Mouse (Mus musculus): Measurements from ENCODE around the gene Tmub2. TPM values are rescaled to one million over a fixed set of nuclear protein-coding genes. Genes with fewer than 3 reads are reported as not detected.

The Tmub2 gene
- total RNA-seq, 4 experiments from 2014 or later: 59.6 to 67.4 (median 63.3) TPM

- no peak for DNase-seq
These were observed 45.3 kb downstream of the Tmub2 start for GRCm38 (mm10) chr11:102330039-102330438.

GRCm38 (mm10) chr11:102331806-102332205 lies 47.1 kb downstream of the Tmub2 start:
- DNase-seq: no peak

DNA sequence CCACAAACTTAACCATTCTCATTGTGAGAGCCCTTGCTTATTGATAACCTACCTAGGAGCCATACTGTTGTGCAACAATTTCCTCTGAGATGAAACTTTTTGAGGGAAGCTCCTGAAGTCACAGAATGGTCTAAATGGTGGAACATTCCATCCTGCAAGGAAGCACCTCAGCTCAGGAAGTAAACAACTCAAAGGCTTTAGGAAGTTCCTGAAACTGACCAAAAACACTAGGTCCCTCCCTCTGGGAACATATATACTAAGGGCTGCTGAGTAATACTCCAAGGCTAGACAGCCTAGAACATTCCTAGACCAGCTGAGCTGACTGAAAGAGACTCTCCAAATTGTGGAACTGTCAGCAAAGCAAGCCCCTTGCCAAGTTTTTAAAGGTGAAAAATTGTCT lies 48.3 kb downstream of the Tmub2 start:
- no peak for DNase-seq

GRCm38 (mm10) chr11:102334010-102334409 lies 49.3 kb downstream of the Tmub2 start:
- DNase-seq: no peak

DNA sequence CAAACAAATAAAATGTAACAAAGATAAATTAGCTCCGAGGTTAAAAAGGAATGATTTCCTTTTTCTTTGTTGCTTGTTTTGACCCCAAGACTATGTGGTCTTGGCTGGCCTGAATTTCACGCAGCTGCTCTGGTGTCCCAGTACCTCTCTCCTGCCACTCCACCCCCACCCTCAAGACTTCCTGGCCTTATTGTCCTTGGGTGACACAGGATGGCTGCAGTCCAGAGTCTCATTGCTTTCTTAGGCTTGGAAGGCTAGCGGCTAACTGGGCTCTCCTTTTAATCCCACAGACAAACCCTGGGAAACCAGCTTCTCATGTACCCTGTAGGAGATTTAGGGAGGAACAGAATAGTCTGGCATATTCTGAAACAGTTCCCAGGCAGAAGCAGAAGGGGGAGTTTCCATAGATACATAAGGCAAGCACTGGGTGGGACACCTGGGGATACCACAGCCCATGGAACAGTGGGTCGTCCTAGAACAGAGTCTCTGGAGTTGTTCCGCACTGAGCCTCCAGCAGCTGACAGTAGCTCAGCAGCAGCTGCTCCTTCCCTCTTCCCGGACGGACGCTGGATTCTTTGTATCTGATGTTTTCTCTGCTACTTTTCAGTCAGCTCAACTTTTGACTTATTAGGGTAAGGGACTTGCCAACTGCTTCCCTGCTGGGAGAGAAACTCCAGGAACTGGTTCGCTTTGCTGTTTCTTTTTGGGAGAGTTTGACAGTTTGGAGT lies 50.4 kb downstream of the Tmub2 start:
- DNase-seq: no peak

- peak; percentile 41 for DNase-seq
These were observed 51.5 kb downstream of the Tmub2 start for GRCm38 (mm10) chr11:102336191-102336590.

DNA sequence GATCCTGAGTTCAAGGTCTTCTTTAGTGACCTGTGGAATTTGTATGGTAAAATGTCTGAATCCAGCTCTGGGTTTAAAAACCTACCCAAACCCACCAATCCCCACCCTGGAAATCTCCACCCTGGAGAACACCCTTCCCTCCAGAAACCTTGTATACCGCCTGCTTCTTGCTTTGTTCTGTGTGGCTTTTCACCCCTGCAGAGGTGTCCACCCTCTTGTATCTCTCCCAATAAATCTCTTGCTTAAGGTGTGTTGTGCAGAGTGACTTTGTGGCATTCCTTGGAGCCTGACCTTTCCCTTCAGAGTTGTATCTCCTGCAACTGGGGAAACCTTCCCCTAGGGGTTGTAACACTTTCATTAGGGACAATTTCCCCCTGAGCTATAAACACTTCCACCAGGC lies 53.2 kb downstream of the Tmub2 start:
- DNase-seq: no peak

- peak; percentile 88 for DNase-seq
These were observed 53.8 kb downstream of the Tmub2 start for GRCm38 (mm10) chr11:102338561-102338960.

Other genes with a start within 250 kb of the Tmub2 start
- gene Cd300lg, start 243.4 kb upstream of the Tmub2 start, total RNA-seq (2022): 10 to 100 TPM; 40.5 to 84.1 (median 56.3) TPM
- 10 to 100 TPM; 12.6 to 29.0 (median 15.2) TPM for gene Mpp2, start 196.4 kb upstream of the Tmub2 start, total RNA-seq (2022)
- not detected for gene Ppy, start 183.6 kb upstream of the Tmub2 start, total RNA-seq (2022)
- not detected for gene Pyy, start 177.1 kb upstream of the Tmub2 start, total RNA-seq (2022)
- 1 to 10 TPM in 2 of 4 experiments, under 1 TPM in 2; 0.20 to 3.0 (median 1.6) TPM for gene Nags, start 139.4 kb upstream of the Tmub2 start, total RNA-seq (2022)
- gene Tmem101, start 128.5 kb upstream of the Tmub2 start, total RNA-seq (2022): 10 to 100 TPM; 18.0 to 21.8 (median 19.7) TPM
- 10 to 100 TPM; 67.2 to 86.9 (median 81.0) TPM for gene Lsm12, start 99.6 kb upstream of the Tmub2 start, total RNA-seq (2022)
- gene G6pc3, start 95.3 kb upstream of the Tmub2 start, total RNA-seq (2022): 100 to 1,000 TPM; 143 to 173 (median 158) TPM
- 100 to 1,000 TPM; 100 to 175 (median 132) TPM for gene Hdac5, start 54.8 kb upstream of the Tmub2 start, total RNA-seq (2022)
- gene BC030867, start 36.0 kb upstream of the Tmub2 start, total RNA-seq (2022): under 1 TPM; 0.41 to 0.83 (median 0.56) TPM
- 1 to 10 TPM in 2 of 4 experiments, under 1 TPM in 2; 0.20 to 1.2 (median 0.78) TPM for gene Asb16, start 16.2 kb upstream of the Tmub2 start, total RNA-seq (2022)
- 10 to 100 TPM; 51.0 to 53.8 (median 52.3) TPM for gene Atxn7l3, start 11.7 kb downstream of the Tmub2 start, total RNA-seq (2022)
- gene Ubtf, start 34.8 kb downstream of the Tmub2 start, total RNA-seq (2022): 100 to 1,000 TPM in 1 of 4 experiments, 10 to 100 TPM in 3; 87.3 to 115 (median 94.5) TPM
- gene Slc4a1, start 81.3 kb downstream of the Tmub2 start, total RNA-seq (2022): under 1 TPM; 0.06 to 0.70 (median 0.31) TPM
- 10 to 100 TPM; 53.9 to 83.9 (median 77.5) TPM for gene Rundc3a, start 108.5 kb downstream of the Tmub2 start, total RNA-seq (2022)
- 100 to 1,000 TPM; 343 to 469 (median 379) TPM for gene Slc25a39, start 123.0 kb downstream of the Tmub2 start, total RNA-seq (2022)
- gene Grn, start 145.4 kb downstream of the Tmub2 start, total RNA-seq (2022): 100 to 1,000 TPM; 171 to 220 (median 202) TPM
- gene Fam171a2, start 162.8 kb downstream of the Tmub2 start, total RNA-seq (2022): 1 to 10 TPM; 3.8 to 6.2 (median 5.0) TPM
- 1 to 10 TPM; 2.9 to 4.7 (median 4.1) TPM for gene Itga2b, start 185.2 kb downstream of the Tmub2 start, total RNA-seq (2022)